In the genomic region with DNA sequence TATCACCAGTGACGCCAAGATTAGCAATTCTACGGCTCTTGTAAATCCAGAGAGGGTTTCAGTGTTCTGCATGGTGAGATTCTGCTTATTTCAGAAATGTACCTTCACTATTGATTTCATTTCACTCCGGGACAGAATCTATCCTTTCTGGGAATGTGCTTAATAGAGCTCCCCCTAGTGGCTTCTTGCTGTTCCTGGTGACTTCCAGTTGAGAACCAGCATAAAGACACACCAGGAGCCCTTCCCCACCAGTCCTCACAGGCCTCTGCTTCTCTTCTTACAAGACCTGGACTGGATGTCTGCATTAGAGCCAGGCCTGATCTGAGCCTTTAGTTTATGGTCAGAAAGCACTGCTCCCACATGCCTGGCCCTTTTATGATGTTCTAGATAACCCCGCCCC, we compare ENCODE assay signal across 9 mouse cellular contexts. TPM values are rescaled to one million over a fixed set of nuclear protein-coding genes. Genes with fewer than 3 reads are reported as not detected.
A peak's percentile ranks its signal among the peaks of the same experiment; 100 is the strongest.
DNase-seq lines count a peak whose midpoint lies in the region; ATAC-seq and TF ChIP-seq lines count a peak whose summit lies in the region.
"Had no signal": no experiment of that assay in that cellular context is flagged by ENCODE, and none has a peak within 500 bp of the region (broad histone marks: within the 10 kb centered on the region; RNA-seq: fewer than 3 reads in every experiment).

No protein-coding gene starts in this region.

- TF ChIP-seq POLR2A in spleen, adult 2 months (IDR thresholded peaks at IDR 0.05; ENCODE audit: low read depth, low read length) = no peak

- no peak for ATAC-seq in forebrain, embryonic 11.5 days (replicated peaks; ENCODE audit: low FRiP score)
- ATAC-seq in liver, embryonic 13.5 days (ENCODE audit: low read depth) = no peak
- ATAC-seq: Patski had no signal

- no peak overlapping the region for H3K4me2 ChIP-seq in forebrain, embryonic 11.5 days (ENCODE audit: low read depth, low read length, severe bottlenecking)
- H3K4me2 ChIP-seq in liver, embryonic 13.5 days = no peak overlapping the region

- H3K36me3 ChIP-seq in forebrain, embryonic 10.5 days (replicated peaks) = peaks cover 78% of the 10 kb centered on the region
- peaks cover 2% of the 10 kb centered on the region; the same call in 1 of the 2 replicates for H3K36me3 ChIP-seq in forebrain, embryonic 11.5 days (ENCODE audit: control insufficient read depth, insufficient read depth, low read length)
- peaks cover 81% of the 10 kb centered on the region for H3K36me3 ChIP-seq in liver, embryonic 13.5 days
- H3K36me3 ChIP-seq in spleen, adult 2 months (ENCODE audit: control insufficient read depth, insufficient read depth, low read length) = no peaks in the 10 kb centered on the region

- H3K27me3 ChIP-seq in forebrain, embryonic 10.5 days (ENCODE audit: poor library complexity, severe bottlenecking) = no peaks in the 10 kb centered on the region
- no peaks in the 10 kb centered on the region for H3K27me3 ChIP-seq in forebrain, embryonic 11.5 days (ENCODE audit: control insufficient read depth, insufficient read depth, low read length)
- no peaks in the 10 kb centered on the region for H3K27me3 ChIP-seq in liver, embryonic 13.5 days
- H3K27me3 ChIP-seq in spleen, adult 2 months (ENCODE audit: control insufficient read depth, insufficient read depth, low read length) = peaks cover 4% of the 10 kb centered on the region; the same call in 1 of the 2 replicates
- H3K27me3 ChIP-seq: Patski had no signal

- H3K4me3 ChIP-seq in forebrain, embryonic 10.5 days = no peak overlapping the region
- H3K4me3 ChIP-seq in forebrain, embryonic 11.5 days (ENCODE audit: low read depth, low read length) = no peak overlapping the region
- H3K4me3 ChIP-seq in liver, embryonic 13.5 days (replicated peaks) = no peak overlapping the region
- H3K4me3 ChIP-seq in spleen, adult 2 months (ENCODE audit: extremely low read depth, insufficient read depth, insufficient read length) = no peak overlapping the region

- peak; percentile 19; the same call in 1 of the 2 replicates for TF ChIP-seq CTCF in spleen, adult 2 months (IDR thresholded peaks at IDR 0.05; ENCODE audit: extremely low read depth, insufficient read depth, insufficient read length, insufficient replicate concordance)

- peak; percentile 35 for DNase-seq in forebrain, embryonic 10.5 days (ENCODE audit: extremely low spot score, low spot score)
- no peak for DNase-seq in forebrain, embryonic 11.5 days (ENCODE audit: low spot score)
- peak; percentile 64 for DNase-seq in right cerebral cortex, adult 2 months (ENCODE audit: low spot score in 2 of 2)
- DNase-seq in right cerebral cortex, postnatal 14 days = no peak
- peak; percentile 50 for DNase-seq in cerebellum, adult 8-10 months
- DNase-seq in hindlimb bud, embryonic 11.5 days (ENCODE audit: extremely low spot score, low read depth, low spot score) = peak; percentile 49
- DNase-seq in liver, embryonic 13.5 days = peak; percentile 27
- peak in 1 of 2 experiments; percentile 22 for DNase-seq in spleen, adult 2 months (ENCODE audit: low read depth in 1 of 2, low spot score in 2 of 2)

- H3K27ac ChIP-seq in forebrain, embryonic 10.5 days = no peak overlapping the region
- no peak overlapping the region for H3K27ac ChIP-seq in forebrain, embryonic 11.5 days (ENCODE audit: low read depth, low read length)
- H3K27ac ChIP-seq in liver, embryonic 13.5 days = 0 out of 2 replicates have a peak overlapping the region, but pooled peaks have one; percentile 27
- H3K27ac ChIP-seq in spleen, adult 2 months (ENCODE audit: insufficient read depth, low read length) = no peak overlapping the region

- H3K4me1 ChIP-seq in forebrain, embryonic 10.5 days = peaks cover 17% of the 10 kb centered on the region
- no peaks in the 10 kb centered on the region; the same call in none of the 2 replicates for H3K4me1 ChIP-seq in forebrain, embryonic 11.5 days (replicated peaks; ENCODE audit: control insufficient read depth, insufficient read depth, low read length)
- peaks cover 32% of the 10 kb centered on the region for H3K4me1 ChIP-seq in liver, embryonic 13.5 days (replicated peaks)
- no peaks in the 10 kb centered on the region; the same call in 1 of the 2 replicates for H3K4me1 ChIP-seq in spleen, adult 2 months (ENCODE audit: control insufficient read depth, insufficient read depth, insufficient read length)

- no peak overlapping the region for H3K9ac ChIP-seq in forebrain, embryonic 11.5 days (ENCODE audit: low read length)
- no peak overlapping the region for H3K9ac ChIP-seq in liver, embryonic 13.5 days

- 79% methylated on average over 4 of the region's 4 CpGs for WGBS in forebrain, embryonic 10.5 days
- WGBS in forebrain, embryonic 11.5 days = 80% methylated on average over 4 of the region's 4 CpGs
- 76% methylated on average over 4 of the region's 4 CpGs for WGBS in liver, embryonic 13.5 days (ENCODE audit: insufficient replicate concordance)
- WGBS in spleen, adult 2 months = 73% methylated on average over 4 of the region's 4 CpGs

- no peaks in the 10 kb centered on the region for H3K9me3 ChIP-seq in forebrain, embryonic 10.5 days
- no peaks in the 10 kb centered on the region for H3K9me3 ChIP-seq in forebrain, embryonic 11.5 days (ENCODE audit: control insufficient read depth, low read length)
- H3K9me3 ChIP-seq in liver, embryonic 13.5 days (replicated peaks) = no peaks in the 10 kb centered on the region

RNA-seq across cellular contexts. Expression of a gene that starts 4.9 kb away (rescaled TPM):
- polyA plus RNA-seq in forebrain, embryonic 10.5 days (2016; fragmentation: Nextera tagmentation; extraction: Ambion mirVana) = 19.3 and 19.5 TPM in 2 replicates
- polyA plus RNA-seq in forebrain, embryonic 11.5 days (2014; fragmentation: Nextera tagmentation; extraction: Ambion mirVana) = 26.0 and 29.1 TPM in 2 replicates
- polyA plus RNA-seq in liver, embryonic 13.5 days (2015; fragmentation: Nextera tagmentation; extraction: Ambion mirVana) = 25.2 and 33.8 TPM in 2 replicates
- 5.4 and 7.9 TPM in 2 replicates for polyA plus RNA-seq in spleen, adult 2 months (2012; rRNA removed)

RNA-seq across cellular contexts. Expression of a gene that starts 28.7 kb away (rescaled TPM):
- 0.31 TPM in 1 of 2 replicates, not detected in the other for polyA plus RNA-seq in forebrain, embryonic 10.5 days (2016; fragmentation: Nextera tagmentation; extraction: Ambion mirVana)
- polyA plus RNA-seq in forebrain, embryonic 11.5 days (2014; fragmentation: Nextera tagmentation; extraction: Ambion mirVana) = not detected in 2 replicates
- 1.1 and 3.6 TPM in 2 replicates for polyA plus RNA-seq in liver, embryonic 13.5 days (2015; fragmentation: Nextera tagmentation; extraction: Ambion mirVana)
- polyA plus RNA-seq in spleen, adult 2 months (2012; rRNA removed) = 0.07 TPM in 1 of 2 replicates, not detected in the other
- polyA plus RNA-seq: Patski had no signal

RNA-seq across cellular contexts. Expression of a gene that starts 32.0 kb away (rescaled TPM):
- polyA plus RNA-seq in forebrain, embryonic 10.5 days (2016; fragmentation: Nextera tagmentation; extraction: Ambion mirVana) = 4.5 and 6.1 TPM in 2 replicates
- 6.9 and 7.2 TPM in 2 replicates for polyA plus RNA-seq in forebrain, embryonic 11.5 days (2014; fragmentation: Nextera tagmentation; extraction: Ambion mirVana)
- polyA plus RNA-seq in liver, embryonic 13.5 days (2015; fragmentation: Nextera tagmentation; extraction: Ambion mirVana) = 1.8 and 1.9 TPM in 2 replicates
- 3.3 and 3.5 TPM in 2 replicates for polyA plus RNA-seq in spleen, adult 2 months (2012; rRNA removed)

Comparison
In these comparisons a context has a peak if more than half of its experiments do, and no peak if none do; other contexts are left out.
1. DNase-seq: peak in forebrain, embryonic 10.5 days (single experiment), right cerebral cortex, adult 2 months (2 of 2), cerebellum, adult 8-10 months (single experiment), hindlimb bud, embryonic 11.5 days (single experiment) and liver, embryonic 13.5 days (single experiment); none in forebrain, embryonic 11.5 days (single experiment) and right cerebral cortex, postnatal 14 days (single experiment).